Mouse (Mus musculus) intestine, embryonic 14.5 days (tissue): ENCODE results near the gene Homer1. TPM values are rescaled to one million over a fixed set of nuclear protein-coding genes. Genes with fewer than 3 reads are reported as not detected.

Experiments used
- ATAC-seq: fragments of 200-750 bp; cut with Nextera tagmentation; replicated peaks from 2 replicates; pipeline ENCODE4 v1.8.0; 2017; ENCODE audit warnings: low read depth, moderate number of reproducible peaks, moderate TSS enrichment, moderate library complexity; ENCODE audit not compliant: low FRiP score, low TSS enrichment
- DNase-seq: peaks from one replicate; pipeline ENCODE4 v3.0.0-alpha.2; 2018; ENCODE audit warnings: low spot score
- H3K27ac ChIP-seq: fragments of 300-500 bp; sonication (generic); 2 replicates; pipeline ENCODE4 v1.5.1; 2014; ENCODE audit warnings: low read depth, mild to moderate bottlenecking, control low read depth
- H3K27me3 ChIP-seq: fragments of 300-500 bp; sonication (generic); replicated peaks from 2 replicates; pipeline ENCODE4 v1.6.1; 2014; ENCODE audit warnings: low read length, control low read depth; ENCODE audit not compliant: control insufficient read depth, insufficient read depth
- H3K36me3 ChIP-seq: fragments of 300-500 bp; sonication (generic); 2 replicates; pipeline ENCODE4 v1.6.1; 2014; ENCODE audit warnings: low read length, control low read depth; ENCODE audit not compliant: control insufficient read depth, insufficient read depth
- H3K4me1 ChIP-seq: fragments of 300-500 bp; sonication (generic); replicated peaks from 2 replicates; pipeline ENCODE4 v1.6.1; 2014; ENCODE audit warnings: low read length, control low read depth, mixed read lengths; ENCODE audit not compliant: control insufficient read depth, insufficient read depth
- H3K4me2 ChIP-seq: fragments of 300-500 bp; sonication (generic); 2 replicates; pipeline ENCODE4 v1.6.1; 2014; ENCODE audit warnings: low read length
- H3K4me3 ChIP-seq: fragments of 300-500 bp; sonication (generic); 2 replicates; pipeline ENCODE4 v1.5.1; 2014; ENCODE audit warnings: low read depth, low read length, control low read depth, mixed read lengths
- H3K9ac ChIP-seq: fragments of 300-500 bp; sonication (generic); 2 replicates; pipeline ENCODE4 v1.6.1; 2014; ENCODE audit warnings: mild to moderate bottlenecking, low read length
- H3K9me3 ChIP-seq: fragments of 300-500 bp; sonication (generic); 2 replicates; pipeline ENCODE4 v1.6.1; 2016; ENCODE audit warnings: low read length, control low read depth; ENCODE audit not compliant: control insufficient read depth
- WGBS: fragments of 180-500 bp; shearing (Covaris S2); extraction: QIAGEN DNeasy Blood & Tissue Kit; methylation state at CpG from one replicate; pipeline ENCODE4 v1.1.7; 2014; 5-methylcytosine and 5-hydroxymethylcytosine counted together
- polyA plus RNA-seq: library from polyadenylated mRNA; unstranded; fragments of >200 nt; fragmentation: Nextera tagmentation; extraction: Ambion mirVana; gene quantifications from 2 replicates; pipeline ENCODE4 v1.2.1, GENCODE M21; 2014

Homer1 gene
- polyA plus RNA-seq, 1 experiment from 2014 or later = 7.2 TPM

- no peaks in the 10 kb centered on the region for H3K9me3 ChIP-seq
- 92% methylated on average over 5 of the region's 5 CpGs for WGBS
- no peak overlapping the region for H3K4me2 ChIP-seq
- no peak overlapping the region for H3K27ac ChIP-seq
- no peak for ATAC-seq
- no peak for DNase-seq
- no peaks in the 10 kb centered on the region for H3K36me3 ChIP-seq
- no peaks in the 10 kb centered on the region for H3K27me3 ChIP-seq
- no peak overlapping the region for H3K4me3 ChIP-seq
- H3K4me1 ChIP-seq = no peaks in the 10 kb centered on the region
- no peak overlapping the region for H3K9ac ChIP-seq
Measured at GRCm38 (mm10) chr13:93374457-93374856, 75.0 kb downstream of the Homer1 start.

- Histone ChIP-seq H3K9me3 (no peaks in the 10 kb centered on the region), H3K4me3 (no peak overlapping the region), H3K27ac (no peak overlapping the region), H3K4me1 (no peaks in the 10 kb centered on the region), H3K4me2 (no peak overlapping the region), H3K27me3 (no peaks in the 10 kb centered on the region), H3K9ac (no peak overlapping the region), H3K36me3 (no peaks in the 10 kb centered on the region)
- 86% methylated on average over 1 of the region's 1 CpGs for WGBS
- DNase-seq = no peak
- no peak for ATAC-seq
Measured at GRCm38 (mm10) chr13:93378493-93378892, 79.1 kb downstream of the Homer1 start.

- WGBS = 91% methylated on average over 8 of the region's 8 CpGs
- no peak for DNase-seq
- Histone ChIP-seq H3K4me2 (no peak overlapping the region), H3K9me3 (no peaks in the 10 kb centered on the region), H3K27me3 (no peaks in the 10 kb centered on the region), H3K9ac (no peak overlapping the region), H3K36me3 (no peaks in the 10 kb centered on the region), H3K4me3 (no peak overlapping the region), H3K4me1 (no peaks in the 10 kb centered on the region), H3K27ac (no peak overlapping the region)
- no peak for ATAC-seq
Measured at GRCm38 (mm10) chr13:93380399-93381063, 81.1 kb downstream of the Homer1 start.

- DNase-seq (no peak), ATAC-seq (no peak)
- H3K36me3 ChIP-seq = no peaks in the 10 kb centered on the region
- no peaks in the 10 kb centered on the region for H3K9me3 ChIP-seq
- H3K27me3 ChIP-seq = no peaks in the 10 kb centered on the region
- no peak overlapping the region for H3K4me2 ChIP-seq
- H3K4me1 ChIP-seq = no peaks in the 10 kb centered on the region
- H3K4me3 ChIP-seq = no peak overlapping the region
- H3K9ac ChIP-seq = no peak overlapping the region
- 76% methylated on average over 1 of the region's 1 CpGs for WGBS
- H3K27ac ChIP-seq = no peak overlapping the region
Measured at GRCm38 (mm10) chr13:93381301-93381700, 81.9 kb downstream of the Homer1 start.

GRCm38 (mm10) chr13:93383092-93383491, 83.7 kb downstream of the Homer1 start:
- no peak overlapping the region for H3K4me2 ChIP-seq
- no peak overlapping the region for H3K4me3 ChIP-seq
- no peak overlapping the region for H3K27ac ChIP-seq
- H3K27me3 ChIP-seq = no peaks in the 10 kb centered on the region
- ATAC-seq (no peak), DNase-seq (no peak)
- H3K9me3 ChIP-seq = no peaks in the 10 kb centered on the region
- no peaks in the 10 kb centered on the region for H3K36me3 ChIP-seq
- 97% methylated on average over 5 of the region's 5 CpGs for WGBS
- H3K9ac ChIP-seq = no peak overlapping the region
- no peaks in the 10 kb centered on the region for H3K4me1 ChIP-seq

- H3K4me1 ChIP-seq = peaks cover 3% of the 10 kb centered on the region; the same call in 1 of the 2 replicates
- WGBS = 88% methylated on average over 2 of the region's 2 CpGs
- DNase-seq = no peak
- H3K27me3 ChIP-seq = no peaks in the 10 kb centered on the region
- H3K4me2 ChIP-seq = no peak overlapping the region
- H3K9me3 ChIP-seq = no peaks in the 10 kb centered on the region
- H3K36me3 ChIP-seq = no peaks in the 10 kb centered on the region
- no peak overlapping the region for H3K9ac ChIP-seq
- no peak for ATAC-seq
- H3K4me3 ChIP-seq = no peak overlapping the region
- H3K27ac ChIP-seq = no peak overlapping the region
Measured at GRCm38 (mm10) chr13:93383620-93384019, 84.2 kb downstream of the Homer1 start.

- Histone ChIP-seq H3K36me3 (no peaks in the 10 kb centered on the region), H3K4me2 (no peak overlapping the region), H3K4me1 (peaks cover 6% of the 10 kb centered on the region), H3K9me3 (no peaks in the 10 kb centered on the region), H3K27ac (no peak overlapping the region), H3K9ac (no peak overlapping the region), H3K4me3 (no peak overlapping the region), H3K27me3 (no peaks in the 10 kb centered on the region)
- WGBS = 83% methylated on average over 1 of the region's 1 CpGs
- DNase-seq (no peak), ATAC-seq (no peak)
Measured at GRCm38 (mm10) chr13:93384481-93384880, 85.0 kb downstream of the Homer1 start.

- no peak overlapping the region for H3K9ac ChIP-seq
- H3K27me3 ChIP-seq = no peaks in the 10 kb centered on the region
- H3K36me3 ChIP-seq = no peaks in the 10 kb centered on the region
- no peaks in the 10 kb centered on the region for H3K9me3 ChIP-seq
- H3K4me2 ChIP-seq = no peak overlapping the region
- DNase-seq = no peak
- WGBS = 77% methylated on average over 1 of the region's 1 CpGs
- ATAC-seq = no peak
- no peak overlapping the region for H3K27ac ChIP-seq
- H3K4me3 ChIP-seq = no peak overlapping the region
- H3K4me1 ChIP-seq = peaks cover 8% of the 10 kb centered on the region
Measured at GRCm38 (mm10) chr13:93385147-93385546, 85.7 kb downstream of the Homer1 start.

- Histone ChIP-seq H3K36me3 (peaks cover 5% of the 10 kb centered on the region; the same call in 1 of the 2 replicates), H3K9ac (no peak overlapping the region), H3K4me3 (no peak overlapping the region), H3K27me3 (no peaks in the 10 kb centered on the region), H3K4me1 (peaks cover 8% of the 10 kb centered on the region), H3K4me2 (no peak overlapping the region), H3K9me3 (no peaks in the 10 kb centered on the region), H3K27ac (no peak overlapping the region)
- no peak for DNase-seq
- 88% methylated on average over 5 of the region's 5 CpGs for WGBS
- no peak for ATAC-seq
Measured at GRCm38 (mm10) chr13:93387440-93387839, 88.0 kb downstream of the Homer1 start.
